Mouse (Mus musculus) heart, embryonic 13.5 days (tissue): ENCODE results near the gene Man2a2. TPM values are rescaled to one million over a fixed set of nuclear protein-coding genes. Genes with fewer than 3 reads are reported as not detected.

Experiments
- ATAC-seq: fragments of 200-750 bp; cut with Nextera tagmentation; 2 replicates; pipeline ENCODE4 v1.8.0; 2017; ENCODE audit warnings: moderate TSS enrichment; ENCODE audit not compliant: insufficient number of reproducible peaks, low FRiP score, low TSS enrichment; ENCODE audit errors: extremely low read depth
- H3K27ac ChIP-seq: fragments of 300-500 bp; sonication (generic); replicated peaks from 2 replicates; pipeline ENCODE4 v1.5.1; 2015; ENCODE audit warnings: moderate library complexity, mild to moderate bottlenecking, inconsistent platforms
- H3K27me3 ChIP-seq: fragments of 300-500 bp; sonication (generic); replicated peaks from 2 replicates; pipeline ENCODE4 v1.6.1; 2015; ENCODE audit warnings: mild to moderate bottlenecking, inconsistent platforms
- H3K36me3 ChIP-seq: fragments of 300-500 bp; sonication (generic); 2 replicates; pipeline ENCODE4 v1.6.1; 2015; ENCODE audit warnings: mild to moderate bottlenecking, inconsistent platforms
- H3K4me1 ChIP-seq: fragments of 300-500 bp; sonication (generic); 2 replicates; pipeline ENCODE4 v1.6.1; 2015; ENCODE audit warnings: inconsistent platforms
- H3K4me2 ChIP-seq: fragments of 300-500 bp; sonication (generic); 2 replicates; pipeline ENCODE4 v1.6.1; 2015; ENCODE audit warnings: inconsistent platforms, mild to moderate bottlenecking, moderate library complexity
- H3K4me3 ChIP-seq: fragments of 300-500 bp; sonication (generic); 2 replicates; pipeline ENCODE4 v1.5.1; 2015; ENCODE audit warnings: moderate library complexity, mild to moderate bottlenecking, inconsistent platforms
- H3K9ac ChIP-seq: fragments of 300-500 bp; sonication (generic); 2 replicates; pipeline ENCODE4 v1.6.1; 2015; ENCODE audit warnings: inconsistent platforms, mild to moderate bottlenecking, moderate library complexity
- H3K9me3 ChIP-seq: fragments of 300-500 bp; sonication (generic); 2 replicates; pipeline ENCODE4 v1.6.1; 2016; ENCODE audit warnings: inconsistent platforms
- WGBS: fragments of 180-500 bp; shearing (Covaris S2); methylation state at CpG from one replicate; pipeline ENCODE4 v1.1.7; 2015; ENCODE audit warnings: mixed read lengths; 5-methylcytosine and 5-hydroxymethylcytosine counted together
- polyA plus RNA-seq: library from polyadenylated mRNA; unstranded; fragments of >200 nt; fragmentation: Nextera tagmentation; extraction: Ambion mirVana; gene quantifications from 2 replicates; pipeline ENCODE4 v1.2.1, GENCODE M21; 2015

Man2a2 gene
- polyA plus RNA-seq, 1 experiment from 2014 or later: 19.3 TPM

GRCm38 (mm10) chr7:80407712-80408111 lies 36.5 kb upstream of the Man2a2 start:
- 63% methylated on average over 9 of the region's 9 CpGs for WGBS
- no peaks in the 10 kb centered on the region for H3K9me3 ChIP-seq
- H3K4me3 ChIP-seq: no peak overlapping the region
- H3K36me3 ChIP-seq: no peaks in the 10 kb centered on the region
- H3K4me2 ChIP-seq: no peak overlapping the region
- peaks cover 37% of the 10 kb centered on the region for H3K4me1 ChIP-seq
- no peak overlapping the region for H3K9ac ChIP-seq
- H3K27me3 ChIP-seq: no peaks in the 10 kb centered on the region
- H3K27ac ChIP-seq: no peak overlapping the region
- ATAC-seq: no peak

DNA sequence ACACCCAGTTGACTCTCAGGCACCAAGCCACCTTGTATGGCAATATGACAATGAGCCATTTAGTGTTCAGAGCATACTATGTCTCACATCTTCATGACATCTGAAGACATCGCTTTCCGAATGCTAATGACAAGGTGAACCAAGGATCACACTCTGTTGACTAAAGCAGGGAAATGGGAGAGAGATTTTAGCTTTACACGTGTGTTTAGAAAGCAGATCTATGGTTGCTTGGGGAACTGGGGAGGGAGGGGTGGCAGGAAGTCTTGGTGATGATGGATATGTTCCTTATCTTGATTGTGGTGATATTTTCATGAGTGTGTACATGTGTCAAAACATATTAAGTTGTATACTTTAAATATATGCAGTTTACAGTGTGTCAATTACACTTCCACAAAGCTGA lies 35.0 kb upstream of the Man2a2 start:
- no peak overlapping the region for H3K4me3 ChIP-seq
- peaks cover 40% of the 10 kb centered on the region for H3K4me1 ChIP-seq
- no peaks in the 10 kb centered on the region for H3K9me3 ChIP-seq
- H3K27ac ChIP-seq: no peak overlapping the region
- no peaks in the 10 kb centered on the region for H3K36me3 ChIP-seq
- no peaks in the 10 kb centered on the region for H3K27me3 ChIP-seq
- no peak overlapping the region for H3K9ac ChIP-seq
- ATAC-seq: no peak
- 70% methylated on average over 3 of the region's 3 CpGs for WGBS
- no peak overlapping the region for H3K4me2 ChIP-seq

DNA sequence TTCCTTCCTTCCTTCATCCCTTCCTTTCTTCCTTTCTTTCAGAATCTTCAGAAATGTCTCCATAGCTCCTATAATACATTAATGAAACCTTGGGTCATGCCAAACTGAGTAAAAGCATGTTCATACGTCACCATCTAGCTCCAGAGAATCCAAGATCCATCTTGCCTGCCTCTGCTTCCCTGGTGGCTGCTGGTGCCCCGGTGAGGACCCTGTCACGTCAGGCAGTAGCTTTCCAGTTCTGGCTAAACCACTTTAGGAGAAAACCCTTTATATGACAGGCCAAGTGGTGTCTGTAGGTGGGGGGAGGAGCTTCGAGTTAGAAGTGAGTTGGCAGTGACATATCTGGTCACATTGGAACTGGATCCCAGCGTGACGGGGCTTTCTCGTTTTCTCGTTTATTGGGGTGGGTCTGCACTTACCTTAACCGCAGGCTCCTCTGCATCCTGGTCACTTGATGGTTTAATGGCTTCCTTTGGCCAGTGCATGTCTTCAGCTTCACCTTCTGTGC lies 34.1 kb upstream of the Man2a2 start, which contains the start of gene Furin:
Gene Furin, minus strand, starts transcription at position 249 of the 508 bp plus-strand sequence.
- peak within 1 kb of the TSS; percentile 96 for H3K27ac ChIP-seq
- no peak within 1 kb of the TSS for H3K9ac ChIP-seq
- ATAC-seq: no peak

GRCm38 (mm10) chr7:80404101-80404894 lies 33.1 kb upstream of the Man2a2 start:
- H3K4me1 ChIP-seq: peaks cover 58% of the 10 kb centered on the region

More for the DNA sequence above, 34.1 kb upstream of the Man2a2 start, which contains the start of gene Furin:
- no peak within 1 kb of the TSS for H3K4me3 ChIP-seq
- H3K9me3 ChIP-seq: no peaks in the 10 kb centered on the region
- no peaks in the 10 kb centered on the region for H3K36me3 ChIP-seq
- no peak within 1 kb of the TSS for H3K4me2 ChIP-seq
- peaks cover 49% of the 10 kb centered on the region for H3K4me1 ChIP-seq
- no peaks in the 10 kb centered on the region for H3K27me3 ChIP-seq
- WGBS: 62% methylated on average over 9 of the region's 9 CpGs

GRCm38 (mm10) chr7:80403551-80403950 lies 32.4 kb upstream of the Man2a2 start:
- Histone ChIP-seq H3K9ac (peak overlapping the region; percentile 99), H3K27me3 (no peaks in the 10 kb centered on the region), H3K36me3 (peaks cover 1% of the 10 kb centered on the region), H3K4me1 (peaks cover 65% of the 10 kb centered on the region), H3K9me3 (no peaks in the 10 kb centered on the region), H3K4me2 (peak overlapping the region; percentile 88), H3K27ac (peak overlapping the region; percentile 96), H3K4me3 (peak overlapping the region; percentile 94)
- no peak for ATAC-seq
- 33% methylated on average over 9 of the region's 9 CpGs for WGBS

More at GRCm38 (mm10) chr7:80404101-80404894, 33.1 kb upstream of the Man2a2 start:
- 42% methylated on average over 7 of the region's 7 CpGs for WGBS
- Histone ChIP-seq H3K4me2 (no peak overlapping the region), H3K27me3 (no peaks in the 10 kb centered on the region), H3K36me3 (no peaks in the 10 kb centered on the region), H3K9me3 (no peaks in the 10 kb centered on the region), H3K9ac (0 out of 2 replicates have a peak overlapping the region, but pooled peaks have one; percentile 99), H3K27ac (peak overlapping the region; percentile 96), H3K4me3 (no peak overlapping the region)
- no peak for ATAC-seq

- ATAC-seq: peak; percentile 57; the same call in 1 of the 2 replicates
- H3K4me2 ChIP-seq: peak overlapping the region; percentile 88
- peaks cover 69% of the 10 kb centered on the region for H3K4me1 ChIP-seq
- peaks cover 9% of the 10 kb centered on the region for H3K36me3 ChIP-seq
- no peaks in the 10 kb centered on the region for H3K9me3 ChIP-seq
- H3K9ac ChIP-seq: peak overlapping the region; percentile 99
- WGBS: under 1% methylated on average over 43 of the region's 92 CpGs
- H3K4me3 ChIP-seq: peak overlapping the region; percentile 94
- peak overlapping the region; percentile 96 for H3K27ac ChIP-seq
- H3K27me3 ChIP-seq: no peaks in the 10 kb centered on the region
Measured at GRCm38 (mm10) chr7:80402651-80403321, 31.6 kb upstream of the Man2a2 start.

DNA sequence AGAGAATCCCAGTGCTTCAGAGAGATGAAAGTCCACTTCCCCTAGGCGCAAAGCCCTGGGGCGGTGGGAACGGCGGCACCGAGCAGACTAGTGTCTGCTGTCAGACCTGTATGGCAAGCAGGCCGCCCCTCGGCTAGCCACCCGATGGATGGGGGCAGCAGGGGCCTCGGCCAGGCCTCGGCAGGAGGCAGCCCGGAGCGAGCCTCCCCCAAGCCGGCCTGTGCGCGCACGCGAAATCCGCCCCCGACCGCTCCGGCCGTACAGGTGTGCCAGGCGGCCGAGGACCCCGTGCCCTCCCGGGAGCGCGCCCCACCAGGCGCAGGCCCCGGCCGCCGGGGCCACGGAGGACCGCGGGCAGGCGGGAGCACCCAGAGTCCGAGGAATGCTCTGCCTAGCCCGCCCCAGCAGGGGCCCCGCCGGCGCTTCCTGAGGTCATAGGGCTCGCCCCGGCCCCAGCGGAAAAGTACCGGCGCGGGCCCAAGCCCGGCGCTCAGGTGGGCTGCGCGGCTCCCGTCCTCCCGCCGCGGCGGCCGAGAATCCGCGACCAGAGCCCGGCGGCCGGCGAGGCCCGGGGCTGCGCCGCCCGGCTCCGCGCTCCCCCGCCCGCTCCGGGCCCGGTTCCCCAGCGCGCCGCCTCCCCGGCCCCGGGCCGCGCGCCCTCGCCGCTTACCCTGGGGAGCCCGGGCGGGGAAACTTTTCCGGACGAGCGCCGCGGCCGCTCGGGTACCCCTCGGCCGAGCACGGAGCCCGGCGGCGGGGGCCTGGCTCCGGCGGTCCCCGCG lies 30.9 kb upstream of the Man2a2 start:
- no peaks in the 10 kb centered on the region for H3K9me3 ChIP-seq
- under 1% methylated on average over 87 of the region's 102 CpGs for WGBS
- H3K4me2 ChIP-seq: peak overlapping the region; percentile 88
- H3K27me3 ChIP-seq: no peaks in the 10 kb centered on the region
- H3K9ac ChIP-seq: peak overlapping the region; percentile 99
- H3K27ac ChIP-seq: peak overlapping the region; percentile 96
- ATAC-seq: peak; percentile 23; the same call in 1 of the 2 replicates
- peaks cover 62% of the 10 kb centered on the region for H3K4me1 ChIP-seq
- peak overlapping the region; percentile 94 for H3K4me3 ChIP-seq
- peaks cover 16% of the 10 kb centered on the region for H3K36me3 ChIP-seq

DNA sequence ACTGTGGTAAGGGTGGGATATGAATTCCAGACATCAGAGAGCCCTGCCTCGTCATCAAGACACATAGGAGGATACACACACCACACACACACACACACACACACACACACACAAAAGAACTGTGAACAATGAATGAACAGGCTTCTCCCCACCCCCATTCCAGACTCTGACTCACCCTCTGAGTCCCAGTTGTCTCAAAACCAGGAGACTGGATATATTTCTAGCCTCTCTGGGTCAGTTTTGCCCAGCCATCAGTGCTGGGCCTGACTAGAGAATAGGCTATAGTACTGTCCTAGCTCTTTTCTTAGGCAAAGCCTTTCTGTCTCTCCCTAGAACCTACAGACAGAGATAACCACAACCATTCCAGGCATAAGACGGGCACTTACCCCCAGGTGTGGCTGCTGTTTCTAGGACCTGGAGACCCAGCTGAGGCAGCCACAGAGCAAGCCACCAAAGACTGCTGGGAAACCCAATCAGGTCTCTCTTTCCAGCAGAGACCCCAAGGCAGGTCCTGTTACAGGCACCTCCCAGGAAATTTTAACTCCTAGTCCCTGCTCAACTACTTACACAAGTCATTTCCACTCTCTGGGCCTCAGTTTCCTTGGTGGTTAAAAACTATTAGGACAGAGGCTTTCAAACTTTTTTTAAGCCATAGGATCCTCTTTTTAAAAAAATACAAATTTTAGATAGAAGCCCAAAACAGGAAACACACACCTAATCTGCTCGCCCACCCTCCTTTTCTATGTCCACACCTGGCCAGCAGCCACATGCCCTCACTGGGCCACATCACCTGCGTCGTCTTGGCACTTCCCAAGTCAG lies 30.1 kb upstream of the Man2a2 start:
- peak overlapping the region; percentile 99 for H3K9ac ChIP-seq
- peak overlapping the region; percentile 94 for H3K4me3 ChIP-seq
- no peak for ATAC-seq
- WGBS: 20% methylated on average over 5 of the region's 5 CpGs
- peaks cover 24% of the 10 kb centered on the region for H3K36me3 ChIP-seq
- peak overlapping the region; percentile 88 for H3K4me2 ChIP-seq
- H3K27me3 ChIP-seq: no peaks in the 10 kb centered on the region
- peak overlapping the region; percentile 96 for H3K27ac ChIP-seq
- peaks cover 62% of the 10 kb centered on the region for H3K4me1 ChIP-seq
- H3K9me3 ChIP-seq: no peaks in the 10 kb centered on the region

- peak overlapping the region; percentile 94 for H3K4me3 ChIP-seq
Measured at GRCm38 (mm10) chr7:80400571-80400970, 29.4 kb upstream of the Man2a2 start.

GRCm38 (mm10) chr7:80400099-80400498 lies 28.9 kb upstream of the Man2a2 start:
- peak overlapping the region; percentile 99 for H3K9ac ChIP-seq
- no peak for ATAC-seq
- H3K27me3 ChIP-seq: no peaks in the 10 kb centered on the region
- no peaks in the 10 kb centered on the region for H3K9me3 ChIP-seq
- 38% methylated on average over 5 of the region's 5 CpGs for WGBS
- H3K4me1 ChIP-seq: peaks cover 58% of the 10 kb centered on the region
- peaks cover 35% of the 10 kb centered on the region for H3K36me3 ChIP-seq
- H3K4me3 ChIP-seq: peak overlapping the region; percentile 94
- peak overlapping the region; percentile 96 for H3K27ac ChIP-seq
- H3K4me2 ChIP-seq: peak overlapping the region; percentile 88

More at GRCm38 (mm10) chr7:80400571-80400970, 29.4 kb upstream of the Man2a2 start:
- Histone ChIP-seq H3K9ac (peak overlapping the region; percentile 99), H3K27ac (peak overlapping the region; percentile 96), H3K9me3 (no peaks in the 10 kb centered on the region), H3K4me1 (peaks cover 62% of the 10 kb centered on the region), H3K36me3 (peaks cover 30% of the 10 kb centered on the region), H3K4me2 (peak overlapping the region; percentile 88), H3K27me3 (no peaks in the 10 kb centered on the region)
- WGBS: 37% methylated on average over 6 of the region's 6 CpGs
- no peak for ATAC-seq
